Mouse (Mus musculus) forebrain, embryonic 13.5 days (tissue): ENCODE measurements at regions not wholly inside any gene's neighbourhood (a gene's known extent, or its start where the extent isn't known, plus 50 kb on each side); places are given as distances from the start of the nearest gene placed in this dataset.

ENCODE experiments used
- ATAC-seq: fragments of 200-750 bp; cut with Nextera tagmentation; 2 replicates; pipeline ENCODE4 v1.8.0; 2017
- H3K27ac ChIP-seq: fragments of 300-500 bp; sonication (generic); 2 replicates; pipeline ENCODE4 v1.5.1; 2015; ENCODE audit warnings: inconsistent platforms, mild to moderate bottlenecking, moderate library complexity
- H3K27me3 ChIP-seq: fragments of 300-500 bp; sonication (generic); 2 replicates; pipeline ENCODE4 v1.6.1; 2015; ENCODE audit warnings: mild to moderate bottlenecking, inconsistent platforms
- H3K36me3 ChIP-seq: fragments of 300-500 bp; sonication (generic); 2 replicates; pipeline ENCODE4 v1.6.1; 2015; ENCODE audit warnings: mild to moderate bottlenecking, inconsistent platforms; ENCODE audit not compliant: poor library complexity, severe bottlenecking
- H3K4me1 ChIP-seq: fragments of 300-500 bp; sonication (generic); 2 replicates; pipeline ENCODE4 v1.6.1; 2015; ENCODE audit warnings: inconsistent platforms
- H3K4me2 ChIP-seq: fragments of 300-500 bp; sonication (generic); 2 replicates; pipeline ENCODE4 v1.6.1; 2015; ENCODE audit warnings: inconsistent platforms, mild to moderate bottlenecking, moderate library complexity
- H3K4me3 ChIP-seq: fragments of 300-500 bp; sonication (generic); 2 replicates; pipeline ENCODE4 v1.5.1; 2015; ENCODE audit warnings: mild to moderate bottlenecking, inconsistent platforms
- H3K9ac ChIP-seq: fragments of 300-500 bp; sonication (generic); 2 replicates; pipeline ENCODE4 v1.6.1; 2015; ENCODE audit warnings: mild to moderate bottlenecking, inconsistent platforms
- H3K9me3 ChIP-seq: fragments of 300-500 bp; sonication (generic); replicated peaks from 2 replicates; pipeline ENCODE4 v1.6.1; 2016; ENCODE audit warnings: inconsistent platforms
- WGBS: fragments of 180-500 bp; shearing (Covaris S2); methylation state at CpG from one replicate; pipeline ENCODE4 v1.1.7; 2015; 5-methylcytosine and 5-hydroxymethylcytosine counted together

GRCm38 (mm10) chr17:84056469-84056868 is 131.3 kb downstream of the Zfp36l2 start:
- ATAC-seq = no peak
- Histone ChIP-seq H3K27ac (no peak overlapping the region), H3K4me3 (no peak overlapping the region), H3K4me1 (peaks cover 27% of the 10 kb centered on the region), H3K9ac (no peak overlapping the region), H3K27me3 (no peaks in the 10 kb centered on the region), H3K4me2 (no peak overlapping the region), H3K9me3 (no peaks in the 10 kb centered on the region), H3K36me3 (no peaks in the 10 kb centered on the region)
- WGBS = 73% methylated on average over 4 of the region's 4 CpGs

- Histone ChIP-seq H3K9ac (no peak overlapping the region), H3K9me3 (peaks cover 2% of the 10 kb centered on the region), H3K4me1 (peaks cover 5% of the 10 kb centered on the region; the same call in 1 of the 2 replicates), H3K27me3 (no peaks in the 10 kb centered on the region), H3K4me2 (no peak overlapping the region), H3K27ac (no peak overlapping the region), H3K4me3 (no peak overlapping the region), H3K36me3 (no peaks in the 10 kb centered on the region)
- no peak for ATAC-seq
- WGBS = 86% methylated on average over 8 of the region's 8 CpGs
These were observed 135.3 kb downstream of the Zfp36l2 start for GRCm38 (mm10) chr17:84052437-84052836.

- H3K4me3 ChIP-seq = no peak overlapping the region
- peaks cover 5% of the 10 kb centered on the region for H3K9me3 ChIP-seq
- 0 out of 2 replicates have a peak, but pooled peaks have one; percentile 45 for ATAC-seq
- no peaks in the 10 kb centered on the region for H3K36me3 ChIP-seq
- no peak overlapping the region for H3K4me2 ChIP-seq
- WGBS = 76% methylated on average over 9 of the region's 9 CpGs
- no peaks in the 10 kb centered on the region for H3K4me1 ChIP-seq
- H3K9ac ChIP-seq = no peak overlapping the region
- H3K27ac ChIP-seq = no peak overlapping the region
- H3K27me3 ChIP-seq = no peaks in the 10 kb centered on the region
These were observed 136.5 kb downstream of the Zfp36l2 start for GRCm38 (mm10) chr17:84051212-84051611.

- ATAC-seq = no peak
- Histone ChIP-seq H3K9me3 (peaks cover 5% of the 10 kb centered on the region), H3K27me3 (no peaks in the 10 kb centered on the region), H3K36me3 (no peaks in the 10 kb centered on the region), H3K9ac (no peak overlapping the region), H3K4me2 (no peak overlapping the region), H3K4me3 (no peak overlapping the region), H3K4me1 (peaks cover 10% of the 10 kb centered on the region; the same call in 1 of the 2 replicates), H3K27ac (no peak overlapping the region; the same call in 1 of the 2 replicates)
- 67% methylated on average over 6 of the region's 6 CpGs for WGBS
These were observed 139.2 kb downstream of the Zfp36l2 start for GRCm38 (mm10) chr17:84048533-84048932.

GRCm38 (mm10) chr17:84047520-84047919 is 140.2 kb downstream of the Zfp36l2 start:
- 82% methylated on average over 1 of the region's 1 CpGs for WGBS
- Histone ChIP-seq H3K9me3 (peaks cover 5% of the 10 kb centered on the region), H3K4me2 (no peak overlapping the region), H3K9ac (no peak overlapping the region), H3K4me1 (peaks cover 10% of the 10 kb centered on the region; the same call in 1 of the 2 replicates), H3K4me3 (no peak overlapping the region), H3K27me3 (no peaks in the 10 kb centered on the region), H3K27ac (no peak overlapping the region), H3K36me3 (no peaks in the 10 kb centered on the region)
- no peak for ATAC-seq

GRCm38 (mm10) chr17:84045812-84046211 is 141.9 kb downstream of the Zfp36l2 start:
- Histone ChIP-seq H3K4me2 (no peak overlapping the region), H3K4me1 (peaks cover 10% of the 10 kb centered on the region; the same call in 1 of the 2 replicates), H3K27ac (no peak overlapping the region), H3K27me3 (no peaks in the 10 kb centered on the region), H3K36me3 (no peaks in the 10 kb centered on the region), H3K4me3 (no peak overlapping the region), H3K9me3 (peaks cover 5% of the 10 kb centered on the region), H3K9ac (no peak overlapping the region)
- 81% methylated on average over 1 of the region's 1 CpGs for WGBS
- ATAC-seq = no peak

- Histone ChIP-seq H3K36me3 (no peaks in the 10 kb centered on the region), H3K27ac (no peak overlapping the region), H3K9me3 (peaks cover 5% of the 10 kb centered on the region), H3K9ac (no peak overlapping the region), H3K4me2 (no peak overlapping the region), H3K27me3 (no peaks in the 10 kb centered on the region), H3K4me3 (no peak overlapping the region), H3K4me1 (peaks cover 10% of the 10 kb centered on the region; the same call in 1 of the 2 replicates)
- WGBS = 82% methylated on average over 5 of the region's 5 CpGs
- no peak for ATAC-seq
These were observed 143.2 kb downstream of the Zfp36l2 start for GRCm38 (mm10) chr17:84044472-84044936.

GRCm38 (mm10) chr17:84043102-84043501 is 144.6 kb downstream of the Zfp36l2 start:
- no peak for ATAC-seq
- Histone ChIP-seq H3K36me3 (no peaks in the 10 kb centered on the region), H3K27ac (no peak overlapping the region), H3K4me3 (no peak overlapping the region), H3K4me1 (peaks cover 10% of the 10 kb centered on the region; the same call in 1 of the 2 replicates), H3K4me2 (no peak overlapping the region), H3K9ac (no peak overlapping the region), H3K27me3 (no peaks in the 10 kb centered on the region), H3K9me3 (peaks cover 5% of the 10 kb centered on the region)
- WGBS = 84% methylated on average over 2 of the region's 2 CpGs

- Histone ChIP-seq H3K9me3 (no peaks in the 10 kb centered on the region), H3K4me3 (no peak overlapping the region), H3K27ac (no peak overlapping the region), H3K9ac (no peak overlapping the region), H3K4me2 (no peak overlapping the region), H3K4me1 (peaks cover 5% of the 10 kb centered on the region; the same call in 1 of the 2 replicates), H3K27me3 (no peaks in the 10 kb centered on the region), H3K36me3 (no peaks in the 10 kb centered on the region)
- WGBS = 84% methylated on average over 10 of the region's 10 CpGs
- no peak for ATAC-seq
These were observed 148.3 kb downstream of the Zfp36l2 start for GRCm38 (mm10) chr17:84039444-84039843.

GRCm38 (mm10) chr17:84037580-84038304 is 150.0 kb downstream of the Zfp36l2 start:
- H3K27ac ChIP-seq = no peak overlapping the region

GRCm38 (mm10) chr17:84036056-84036455 is 151.7 kb downstream of the Zfp36l2 start:
- Histone ChIP-seq H3K27me3 (no peaks in the 10 kb centered on the region), H3K36me3 (no peaks in the 10 kb centered on the region), H3K27ac (no peak overlapping the region), H3K4me2 (no peak overlapping the region), H3K9me3 (no peaks in the 10 kb centered on the region), H3K4me3 (no peak overlapping the region), H3K9ac (no peak overlapping the region), H3K4me1 (no peaks in the 10 kb centered on the region)
- no peak for ATAC-seq
- WGBS = 89% methylated on average over 6 of the region's 6 CpGs

More at GRCm38 (mm10) chr17:84037580-84038304, 150.0 kb downstream of the Zfp36l2 start:
- no peak for ATAC-seq
- Histone ChIP-seq H3K9me3 (no peaks in the 10 kb centered on the region), H3K4me2 (no peak overlapping the region), H3K27me3 (no peaks in the 10 kb centered on the region), H3K4me3 (no peak overlapping the region), H3K9ac (no peak overlapping the region), H3K4me1 (no peaks in the 10 kb centered on the region), H3K36me3 (no peaks in the 10 kb centered on the region)
- WGBS = 84% methylated on average over 11 of the region's 11 CpGs

GRCm38 (mm10) chr17:84034801-84035200 is 152.9 kb downstream of the Zfp36l2 start:
- no peak for ATAC-seq
- no peaks in the 10 kb centered on the region for H3K36me3 ChIP-seq
- H3K9me3 ChIP-seq = no peaks in the 10 kb centered on the region
- no peak overlapping the region for H3K4me2 ChIP-seq
- no peaks in the 10 kb centered on the region for H3K4me1 ChIP-seq
- 97% methylated on average over 1 of the region's 1 CpGs for WGBS
- H3K27me3 ChIP-seq = no peaks in the 10 kb centered on the region
- no peak overlapping the region for H3K27ac ChIP-seq
- H3K4me3 ChIP-seq = no peak overlapping the region
- no peak overlapping the region for H3K9ac ChIP-seq
